Mouse (Mus musculus): ENCODE measurements at regions not wholly inside any gene's neighbourhood (a gene's known extent, or its start where the extent isn't known, plus 50 kb on each side); places are given as distances from the start of the nearest gene placed in this dataset.

DNA sequence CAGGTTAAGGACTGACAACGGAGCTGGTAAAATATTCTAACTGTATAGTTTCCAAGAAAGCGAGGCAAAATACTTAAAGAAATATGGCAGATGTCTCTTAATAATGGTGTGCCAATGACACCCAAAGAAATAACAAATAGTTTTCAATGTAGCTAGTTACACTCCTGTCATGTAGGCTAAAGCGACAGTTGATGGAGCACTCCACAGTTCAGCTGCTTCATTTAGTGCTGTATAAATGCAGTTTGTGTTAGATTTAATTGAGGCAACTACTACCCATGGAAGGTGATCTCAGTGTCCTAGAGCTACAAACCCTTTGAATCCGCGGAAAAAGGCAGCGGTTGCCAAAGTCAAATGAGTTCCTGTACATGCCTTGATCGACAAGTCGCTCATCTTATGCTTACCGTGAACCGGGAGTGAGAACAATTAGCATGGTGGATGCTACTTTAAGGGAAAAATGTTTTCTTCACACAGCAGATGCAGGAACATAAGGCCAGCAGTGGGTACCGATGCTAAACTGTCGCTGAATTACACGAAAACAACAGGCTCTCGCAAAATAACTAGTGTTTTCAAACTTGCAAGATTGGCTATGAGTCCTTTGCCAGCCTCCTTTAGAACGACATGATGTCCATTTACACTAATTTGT lies 961.4 kb downstream of the Mat2b start:
- DNase-seq: no peak

DNA sequence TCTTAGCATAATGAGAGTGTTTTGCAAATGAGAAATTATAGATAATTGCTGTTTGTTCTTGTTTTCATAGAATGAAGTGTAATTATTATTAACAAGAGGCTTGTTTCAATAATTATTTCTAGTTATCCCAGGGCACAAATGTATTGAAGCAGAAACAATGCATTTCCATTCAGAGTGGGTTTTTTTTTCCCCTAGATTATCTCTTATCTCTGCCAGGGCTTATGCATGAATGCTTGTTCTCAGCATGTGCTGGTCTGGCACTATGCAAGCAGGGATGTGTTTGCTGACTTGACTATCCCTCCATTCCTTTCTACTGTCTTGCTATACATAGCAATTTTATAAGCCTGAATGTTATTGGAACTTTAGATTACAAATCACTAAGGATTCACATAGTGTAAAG lies 971.4 kb downstream of the Mat2b start:
- DNase-seq: no peak

DNA sequence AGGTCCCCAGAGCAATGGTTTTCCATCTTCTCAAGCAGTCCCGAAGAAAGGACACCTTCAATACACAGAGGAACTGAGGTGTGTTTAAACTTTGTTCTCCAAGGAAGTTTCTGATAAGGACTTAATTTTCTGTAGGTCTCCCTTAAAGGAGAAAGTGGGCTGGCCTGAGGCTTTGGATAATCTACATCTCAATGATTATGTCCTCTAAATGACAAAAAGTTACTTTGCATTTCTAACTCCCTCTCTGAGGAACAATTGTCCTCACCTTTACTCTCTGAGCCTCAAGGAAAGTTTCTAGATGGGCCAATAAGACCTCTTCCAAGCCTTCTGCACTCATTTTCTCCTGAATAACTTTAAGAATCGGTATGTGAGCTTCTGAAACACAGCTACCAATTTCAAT lies 1016.5 kb downstream of the Mat2b start:
- no peak for DNase-seq

DNA sequence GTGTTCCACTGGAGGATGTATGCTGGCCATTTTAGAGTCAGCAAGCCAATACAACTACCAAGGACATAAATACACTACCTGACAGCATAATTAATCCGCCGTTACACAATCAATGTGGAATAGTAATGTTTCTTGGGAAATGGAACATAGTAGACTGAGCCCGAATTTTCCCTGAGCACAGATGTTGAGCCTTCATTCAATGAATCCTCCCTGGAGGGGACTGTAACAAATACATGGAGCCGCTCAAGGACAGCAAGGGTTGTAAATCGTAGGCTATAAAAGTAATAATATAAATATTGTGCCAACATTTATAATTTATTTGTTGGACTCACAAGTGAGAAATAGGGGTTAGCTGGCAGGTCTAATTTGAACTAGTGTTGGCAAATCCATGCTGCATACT lies 1041.4 kb downstream of the Mat2b start:
- no peak for DNase-seq

DNA sequence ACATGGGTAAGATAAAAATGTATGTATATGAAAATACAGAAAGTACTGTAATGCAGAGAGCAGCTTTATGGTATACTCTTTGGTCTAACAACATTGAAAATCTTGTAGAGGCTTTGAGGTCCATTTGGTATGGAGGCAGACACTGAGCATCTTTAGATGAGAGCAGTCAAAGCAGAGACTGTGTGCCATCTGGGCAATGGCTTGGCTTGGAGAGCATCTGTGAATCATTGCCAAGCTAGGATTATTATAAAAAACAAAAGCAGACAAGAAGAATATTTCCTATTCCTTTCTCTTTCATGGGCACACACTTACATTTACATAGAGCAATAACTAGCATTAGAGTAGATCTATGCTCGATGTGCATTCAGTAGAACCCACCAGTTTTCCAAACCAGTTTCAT lies 1075.6 kb downstream of the Mat2b start:
- no peak for DNase-seq

DNA sequence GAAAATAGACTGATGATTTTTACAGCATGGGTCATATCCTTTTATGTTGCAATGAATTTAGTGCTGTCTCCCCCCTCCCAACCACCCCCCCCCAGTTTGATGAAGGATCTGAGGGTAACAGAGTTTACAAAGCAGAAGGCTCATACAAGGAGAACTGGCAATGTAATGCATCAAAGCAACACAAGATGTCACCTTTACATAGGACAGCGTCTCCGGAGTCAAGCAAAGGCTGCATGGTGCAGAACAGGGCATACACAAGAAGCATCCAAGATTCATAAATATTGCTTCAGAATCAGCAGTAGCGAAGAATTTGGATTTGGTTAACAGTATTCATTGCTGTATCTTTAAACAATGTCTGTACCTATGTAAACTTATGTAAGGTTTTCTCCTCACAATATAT lies 1079.2 kb downstream of the Mat2b start:
- DNase-seq: no peak

DNA sequence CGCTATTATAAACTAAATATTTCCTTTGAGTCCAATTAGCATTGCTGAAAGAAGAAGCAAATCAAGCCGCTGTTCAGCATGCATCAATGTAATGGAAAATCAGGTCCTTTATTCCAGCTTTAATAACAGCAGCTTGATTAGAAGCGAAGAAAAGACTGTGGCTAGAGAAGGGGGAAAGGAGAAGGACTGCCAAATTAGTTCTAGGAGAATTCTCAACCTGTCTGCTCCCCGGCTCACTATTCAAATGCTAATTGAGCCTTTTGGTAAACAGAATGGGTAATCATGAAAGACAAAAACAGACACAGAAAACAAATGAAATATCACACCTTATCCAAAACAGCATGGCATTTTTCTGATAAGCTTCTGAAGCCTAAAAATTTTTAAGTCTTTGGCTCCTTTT lies 1098.5 kb downstream of the Mat2b start:
- DNase-seq: no peak

DNA sequence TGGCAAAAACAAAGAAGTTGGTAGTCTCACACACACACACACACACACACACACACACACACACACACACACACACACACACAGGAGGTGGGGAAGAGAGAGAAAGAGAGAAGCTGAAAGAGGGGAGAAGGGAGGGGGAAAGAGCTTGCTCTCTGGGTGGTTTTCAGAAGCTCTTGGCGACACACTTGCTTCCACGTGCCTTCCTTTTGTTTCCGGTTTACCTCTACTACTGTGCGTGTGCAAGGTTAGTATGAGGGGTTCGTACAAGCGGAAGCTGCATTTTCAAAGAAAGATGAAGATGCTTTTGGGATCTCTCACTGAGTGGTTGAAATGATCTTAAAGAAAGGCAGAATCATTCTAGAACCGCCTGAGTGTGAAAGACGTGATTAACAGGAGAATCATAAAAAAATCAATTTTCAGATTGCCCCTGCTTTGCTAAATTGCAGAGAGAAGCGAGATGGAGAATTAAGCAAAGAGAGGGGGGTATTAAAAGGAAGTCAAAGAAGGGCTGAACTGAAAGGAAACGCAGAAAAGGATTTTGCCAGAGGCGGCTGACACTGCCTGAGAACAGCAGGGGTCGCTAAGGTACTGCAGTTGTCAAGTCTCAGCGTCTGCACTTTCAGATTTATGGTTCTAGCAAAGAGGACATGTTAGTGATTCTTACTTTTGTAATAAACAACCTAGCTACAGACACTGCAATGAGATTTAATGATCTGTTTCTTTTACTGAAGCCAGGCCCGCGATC lies 1106.2 kb downstream of the Mat2b start:
- DNase-seq: peak; percentile 61

DNA sequence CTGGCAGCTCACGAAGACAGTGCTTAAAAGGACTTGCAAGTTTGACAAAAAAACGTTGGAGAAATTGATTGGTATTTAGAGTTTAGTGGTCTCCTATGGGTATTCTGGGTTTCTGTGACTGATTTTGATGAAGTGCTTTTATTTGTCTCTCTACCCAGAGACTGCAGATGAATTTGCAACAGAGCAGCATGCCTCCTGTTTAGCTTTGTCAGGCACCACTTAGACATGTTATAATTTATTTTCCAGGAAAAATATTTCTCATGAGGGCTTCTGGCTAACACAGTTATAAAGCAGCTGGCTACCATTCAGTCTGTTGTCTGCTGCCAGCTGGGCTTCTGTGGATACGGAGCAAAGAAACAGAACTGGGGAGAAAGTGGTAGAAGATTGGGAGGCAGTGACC lies 1136.7 kb downstream of the Mat2b start:
- no peak for DNase-seq

DNA sequence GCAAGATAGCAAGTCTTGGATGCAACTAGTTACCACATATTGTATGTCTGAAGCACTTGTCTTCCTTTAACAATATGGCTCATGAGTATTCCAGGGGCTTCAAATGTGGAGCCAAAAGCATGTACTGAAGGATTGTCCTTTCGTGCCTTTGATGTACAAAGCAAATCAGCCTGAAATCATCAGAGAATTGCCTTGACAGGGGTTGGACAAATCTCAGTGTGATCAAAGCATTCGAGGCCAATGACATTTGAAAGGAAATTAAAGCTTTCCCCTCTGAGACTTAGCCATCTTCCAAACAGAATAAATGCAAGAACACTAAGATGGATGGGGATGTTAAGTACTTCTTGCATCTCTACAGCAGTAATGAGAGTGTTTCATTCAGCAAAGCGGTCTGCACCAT lies 1144.9 kb downstream of the Mat2b start:
- no peak for DNase-seq

DNA sequence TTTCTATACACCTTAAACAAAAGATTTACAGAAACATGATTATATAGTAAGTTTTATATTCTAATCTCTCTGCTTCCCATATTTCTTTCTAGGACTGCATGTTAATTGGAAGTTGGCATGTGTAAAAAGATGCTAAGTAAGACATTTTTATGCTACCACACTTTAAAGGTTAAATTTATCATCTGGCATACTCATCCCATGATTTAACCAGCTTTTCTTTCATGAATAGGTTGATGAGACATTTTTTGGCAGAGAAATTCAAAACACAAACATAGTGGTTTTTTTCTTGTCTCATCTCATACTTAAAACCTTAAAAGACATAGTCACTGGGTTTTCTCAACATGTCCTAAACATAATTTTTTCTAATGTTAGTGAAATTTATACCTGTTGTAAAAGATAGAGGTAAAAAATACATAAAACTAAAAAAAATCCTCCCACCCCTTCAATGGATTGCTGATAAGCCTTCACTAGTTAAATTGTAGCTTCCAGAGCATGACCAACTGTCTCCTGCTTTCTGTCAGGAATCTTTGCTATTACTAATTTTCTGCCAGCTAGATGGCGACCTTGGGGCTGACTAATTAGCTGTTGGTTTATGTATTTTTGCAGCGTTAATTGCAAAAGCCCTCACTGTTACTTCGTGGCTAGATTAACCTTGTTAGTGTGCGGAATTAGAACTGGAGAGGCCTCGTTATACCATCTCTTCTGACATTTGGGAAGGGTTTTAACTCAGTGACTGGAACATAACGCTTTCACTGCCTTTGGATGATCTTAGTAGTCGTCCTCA lies 1169.9 kb downstream of the Mat2b start:
- DNase-seq: no peak

DNA sequence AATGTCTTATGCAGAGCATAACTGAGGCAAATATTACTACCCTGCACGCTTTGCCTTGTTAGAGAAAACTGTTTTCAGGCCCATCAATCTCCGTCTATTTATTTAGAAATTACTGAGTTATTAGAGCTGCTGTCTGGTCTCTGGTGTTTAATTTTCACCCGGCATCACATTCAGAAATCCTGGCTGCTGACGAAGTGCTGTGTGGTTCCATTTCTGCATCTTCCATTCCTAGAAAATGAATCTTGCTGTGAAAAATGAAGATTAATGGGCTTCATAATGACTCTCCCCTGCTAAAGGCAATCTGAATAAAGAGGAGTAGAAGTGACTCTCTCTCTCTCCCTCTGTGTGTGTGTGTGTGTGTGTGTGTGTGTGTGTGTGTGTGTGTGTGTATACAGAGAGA lies 1199.8 kb downstream of the Mat2b start:
- no peak for DNase-seq

DNA sequence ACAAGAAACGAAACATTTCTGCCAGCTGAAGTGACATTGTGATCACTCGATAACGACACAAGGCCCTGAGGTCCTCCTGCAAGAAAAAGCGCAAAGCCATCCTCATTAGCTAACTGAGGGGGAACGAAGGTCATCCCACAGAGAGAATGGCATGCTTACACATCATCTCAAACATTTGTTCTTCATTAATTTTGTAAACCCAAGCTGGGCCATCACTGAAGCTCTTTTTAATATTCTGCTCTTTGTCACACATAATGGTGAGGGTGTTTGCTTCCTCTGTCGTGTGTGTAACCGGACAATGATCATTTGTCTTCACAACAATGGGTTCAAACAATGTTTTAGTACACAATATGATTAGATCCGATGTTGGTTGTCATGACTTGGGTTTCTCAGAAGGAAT lies 1217.9 kb downstream of the Mat2b start:
- no peak for DNase-seq

DNA sequence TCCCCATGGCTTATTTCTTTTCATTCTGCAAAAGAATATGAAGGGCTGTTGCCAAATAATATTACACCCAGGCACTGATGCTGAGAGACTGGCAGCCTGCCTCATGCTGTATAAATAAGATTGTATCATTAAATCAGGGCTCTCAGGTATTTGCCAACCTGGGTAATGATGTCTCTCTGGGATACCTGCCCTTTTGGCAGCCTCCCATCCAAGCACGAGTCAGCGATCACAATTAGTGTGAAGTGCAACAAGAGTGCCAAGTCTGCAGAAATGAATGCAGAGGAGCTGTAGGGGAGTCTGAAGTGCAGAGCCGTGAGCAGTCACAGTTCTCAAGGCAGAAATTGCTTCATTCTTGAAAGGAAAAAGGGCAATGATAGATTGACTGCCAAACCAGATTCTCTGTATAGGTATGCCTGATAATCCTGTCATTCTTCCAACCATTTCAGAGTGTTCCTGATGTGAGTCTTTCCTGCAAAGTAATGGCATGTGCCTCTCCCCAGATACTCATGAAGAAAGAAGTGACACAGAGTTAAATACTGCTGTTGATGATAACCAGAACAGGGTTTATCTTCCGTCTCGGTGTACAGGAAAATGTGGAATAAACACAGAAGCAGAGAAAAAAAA lies 1241.6 kb downstream of the Mat2b start:
- no peak for DNase-seq

DNA sequence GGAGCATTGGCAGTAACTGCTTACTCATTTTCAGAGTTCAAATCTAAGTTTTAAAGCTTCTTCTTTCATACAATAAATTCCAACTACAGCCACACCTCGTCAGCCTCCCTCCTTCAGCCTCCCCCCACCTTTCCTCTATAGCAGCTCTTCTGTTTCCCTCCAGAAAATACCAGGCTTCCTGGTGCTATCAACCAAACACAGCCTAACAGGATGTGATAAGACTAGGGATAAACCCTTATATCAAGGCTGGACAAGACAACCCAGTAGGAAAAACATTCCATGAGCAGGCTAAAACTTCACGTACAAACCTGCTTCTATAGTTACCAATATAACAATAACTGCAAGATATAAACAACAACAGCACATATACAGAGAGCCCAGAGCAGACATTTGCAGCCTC lies 1248.6 kb downstream of the Mat2b start:
- no peak for DNase-seq

DNA sequence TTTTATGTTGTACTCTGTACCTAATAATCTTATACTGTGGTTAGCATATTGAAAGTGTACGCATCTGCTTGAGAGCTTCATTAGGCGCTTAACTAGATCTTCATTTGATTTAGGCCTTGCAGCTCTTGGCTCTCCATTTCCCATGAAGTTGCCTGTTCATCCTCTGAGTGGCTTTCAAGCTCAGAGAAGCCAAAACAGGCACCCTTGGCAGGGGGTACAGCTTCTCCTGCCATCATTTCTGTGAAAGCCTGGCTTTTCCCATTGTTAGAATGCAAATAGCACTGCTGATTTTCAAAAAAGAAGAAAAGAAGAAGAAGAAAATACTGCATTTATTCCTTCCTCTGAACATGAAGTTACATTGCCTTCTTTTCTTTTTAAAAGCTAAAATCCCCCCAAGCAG lies 1283.3 kb downstream of the Mat2b start:
- no peak for DNase-seq

DNA sequence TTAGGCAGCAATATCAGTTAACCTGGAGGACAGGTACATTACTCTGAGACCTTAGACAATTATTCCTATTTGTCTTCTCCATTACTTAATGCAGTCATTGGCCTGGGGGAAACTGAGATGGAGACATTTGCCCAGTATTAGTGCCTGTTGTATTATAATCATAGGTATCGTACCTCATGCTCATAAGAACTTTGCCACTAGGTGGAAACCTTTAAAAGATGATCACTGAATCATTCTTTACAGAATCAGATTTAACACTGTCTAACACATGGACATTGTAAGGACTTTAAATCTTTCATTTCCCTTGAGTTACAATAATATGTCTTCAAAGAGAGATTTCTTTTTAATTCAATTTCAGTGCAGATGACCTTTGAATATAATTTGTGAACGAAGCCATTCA lies 1283.8 kb downstream of the Mat2b start:
- no peak for DNase-seq

DNA sequence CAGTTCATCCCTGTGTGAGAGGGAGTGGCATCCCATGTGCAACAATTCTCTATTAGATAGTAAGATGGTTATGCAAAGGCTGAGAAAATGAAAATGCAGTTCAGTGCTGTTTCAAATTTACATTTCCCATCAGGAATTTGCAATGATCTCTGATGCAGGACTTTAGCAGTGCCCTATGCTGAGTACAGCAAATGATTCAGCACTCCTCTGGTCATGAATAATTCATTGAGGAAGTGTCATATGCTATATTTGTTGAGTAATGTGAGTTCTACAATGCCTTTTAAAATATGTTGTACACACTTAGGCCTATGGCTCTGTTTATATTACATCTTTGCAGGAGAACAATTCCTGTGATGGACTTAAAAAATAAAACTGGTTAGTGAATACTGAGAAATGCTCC lies 1330.2 kb downstream of the Mat2b start:
- no peak for DNase-seq

DNA sequence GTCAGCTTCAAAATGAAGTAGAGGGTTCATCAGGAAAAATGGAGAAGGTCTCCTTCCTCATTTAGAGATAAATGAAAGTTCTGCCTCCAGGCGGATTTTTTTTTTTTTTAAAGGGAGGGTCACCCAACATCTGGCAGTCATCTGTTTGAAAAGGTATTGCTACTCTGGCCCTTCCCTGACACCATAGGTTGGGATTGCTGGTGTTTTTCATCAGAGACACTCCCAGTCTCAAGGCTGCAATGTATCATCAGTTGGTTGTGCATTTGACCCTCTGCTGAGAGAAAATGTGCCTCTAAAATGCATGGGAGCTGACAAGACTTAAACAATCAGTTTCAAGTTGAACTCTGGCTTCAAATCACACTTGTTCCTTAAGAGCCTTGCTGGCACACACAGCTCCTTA lies 1344.4 kb downstream of the Mat2b start:
- DNase-seq: no peak
